Mouse (Mus musculus): ENCODE measurements around the gene Gm906.
"Not testable (repeated sequence)": the region's sequence is repeated elsewhere in the genome, so short reads cannot be mapped to it uniquely, and the experiment has no call there.

The Gm906 gene

GRCm38 (mm10) chr13:50250208-50250607, at the start of gene Gm906:
Gene Gm906 (minus strand): TSS chr13:50250308.
- CTCF ChIA-PET, POLR2A ChIA-PET: not testable (repeated sequence)

GRCm38 (mm10) chr13:50283308-50283707, 33.2 kb upstream of the Gm906 start:
- POLR2A ChIA-PET, result not testable (repeated sequence)

GRCm38 (mm10) chr13:50236487-50236886, 13.6 kb downstream of the Gm906 start:
- POLR2A ChIA-PET, result no interaction called here
- CTCF ChIA-PET, result no interaction called here

More at GRCm38 (mm10) chr13:50283308-50283707, 33.2 kb upstream of the Gm906 start:
- CTCF ChIA-PET, result not testable (repeated sequence)

GRCm38 (mm10) chr13:50211842-50212241, 38.3 kb downstream of the Gm906 start:
- POLR2A ChIA-PET, CTCF ChIA-PET: not testable (repeated sequence)

- CTCF ChIA-PET, POLR2A ChIA-PET: not testable (repeated sequence)
Observed at GRCm38 (mm10) chr13:50210191-50210590, 39.9 kb downstream of the Gm906 start.

- POLR2A ChIA-PET, CTCF ChIA-PET: not testable (repeated sequence)
Observed at GRCm38 (mm10) chr13:50209651-50210050, 40.5 kb downstream of the Gm906 start.

GRCm38 (mm10) chr13:50207966-50208365, 42.1 kb downstream of the Gm906 start:
- ChIA-PET POLR2A (no interaction called here), CTCF (no interaction called here)

GRCm38 (mm10) chr13:50196831-50197230, 53.3 kb downstream of the Gm906 start:
- CTCF ChIA-PET, POLR2A ChIA-PET: not testable (repeated sequence)

All from embryonic stem cell, embryonic (primary cell).